Mouse (Mus musculus) liver, postnatal 0 days (tissue): Measurements from ENCODE around the gene Gm13287. TPM values are rescaled to one million over a fixed set of nuclear protein-coding genes. Genes with fewer than 3 reads are reported as not detected.
A peak's percentile ranks its signal among the peaks of the same experiment; 100 is the strongest.
"Not testable (repeated sequence)": the region's sequence is repeated elsewhere in the genome, so short reads cannot be mapped to it uniquely, and the experiment has no call there.

Experiments used
- ATAC-seq: fragments of 200-750 bp; cut with Nextera tagmentation; 2 replicates; pipeline ENCODE4 v1.8.0; 2017; ENCODE audit warnings: mild to moderate bottlenecking, moderate library complexity
- DNase-seq: peaks from one replicate; pipeline ENCODE4 v3.0.0-alpha.2; 2016
- H3K27ac ChIP-seq: fragments of 300-500 bp; sonication (generic); 2 replicates; pipeline ENCODE4 v1.5.1; 2014; ENCODE audit warnings: antibody characterized with exemption, moderate library complexity, mild to moderate bottlenecking, low read depth
- H3K27me3 ChIP-seq: fragments of 300-500 bp; sonication (generic); 2 replicates; pipeline ENCODE4 v1.6.1; 2014; ENCODE audit warnings: low read length, control low read depth, mixed read lengths; ENCODE audit not compliant: insufficient read depth
- H3K36me3 ChIP-seq: fragments of 300-500 bp; sonication (generic); replicated peaks from 2 replicates; pipeline ENCODE4 v1.6.1; 2014; ENCODE audit warnings: mild to moderate bottlenecking, control low read depth, low read length, moderate library complexity, mixed read lengths; ENCODE audit not compliant: insufficient read depth
- H3K4me1 ChIP-seq: fragments of 300-500 bp; sonication (generic); 2 replicates; pipeline ENCODE4 v1.6.1; 2014; ENCODE audit warnings: antibody characterized with exemption, mild to moderate bottlenecking, control low read depth; ENCODE audit not compliant: insufficient read depth
- H3K4me2 ChIP-seq: fragments of 300-500 bp; sonication (generic); 2 replicates; pipeline ENCODE4 v1.6.1; 2014; ENCODE audit warnings: low read depth, mild to moderate bottlenecking, low read length, moderate library complexity, mixed read lengths
- H3K4me3 ChIP-seq: fragments of 300-500 bp; sonication (generic); 2 replicates; pipeline ENCODE4 v1.5.1; 2014; ENCODE audit warnings: low read depth, low read length
- H3K9ac ChIP-seq: fragments of 300-500 bp; sonication (generic); replicated peaks from 2 replicates; pipeline ENCODE4 v1.6.1; 2014; ENCODE audit warnings: mild to moderate bottlenecking, moderate library complexity
- H3K9me3 ChIP-seq: fragments of 300-500 bp; sonication (generic); 2 replicates; pipeline ENCODE4 v1.6.1; 2016; ENCODE audit warnings: mild to moderate bottlenecking, control low read depth, low read length, mixed read lengths
- CTCF ChIP-seq: sonication (generic); IDR thresholded peaks from 2 replicates; pipeline ENCODE4 v1.5.1; 2016; ENCODE audit warnings: antibody characterized with exemption, low read depth
- EP300 ChIP-seq: IDR thresholded peaks from 2 replicates; pipeline ENCODE4 v1.6.1; 2016; ENCODE audit warnings: antibody characterized with exemption, low read depth, mild to moderate bottlenecking
- WGBS: fragments of 180-500 bp; shearing (Covaris S2); extraction: QIAGEN DNeasy Blood & Tissue Kit; methylation state at CpG from one replicate; pipeline ENCODE4 v1.1.7; 2014; ENCODE audit not compliant: insufficient replicate concordance; 5-methylcytosine and 5-hydroxymethylcytosine counted together
- polyA plus RNA-seq: library from polyadenylated mRNA; unstranded; fragments of >200 nt; fragmentation: Nextera tagmentation; extraction: Ambion mirVana; gene quantifications from 2 replicates; pipeline ENCODE4 v1.2.1, GENCODE M21; 2015

Gm13287 gene
- polyA plus RNA-seq, 1 experiment from 2014 or later = not detected

DNA sequence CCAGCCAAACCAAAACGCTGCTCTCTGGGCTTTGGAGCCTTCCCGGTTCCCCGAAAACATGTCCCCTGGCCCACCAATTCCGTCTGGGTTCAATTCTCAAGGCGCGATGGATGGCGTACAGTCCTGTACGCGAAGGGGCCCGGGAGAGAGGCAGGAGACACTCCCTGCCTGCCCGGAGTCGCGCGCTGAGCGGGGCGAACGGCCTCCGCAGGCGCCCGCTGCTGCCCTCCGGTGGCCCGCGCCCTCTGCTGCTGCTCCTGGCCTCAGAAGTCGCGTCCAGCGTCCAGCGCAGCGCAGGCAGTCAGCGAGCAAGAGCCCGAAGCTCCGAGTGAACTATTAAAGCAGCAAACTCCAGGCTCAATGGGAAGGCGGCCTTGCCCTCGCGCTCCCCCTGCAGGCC is 2.7 kb downstream of the Gm13287 start:
- DNase-seq, ATAC-seq, H3K36me3 ChIP-seq, H3K4me3 ChIP-seq, H3K4me1 ChIP-seq, H3K9me3 ChIP-seq, H3K9ac ChIP-seq, H3K27ac ChIP-seq, H3K4me2 ChIP-seq, H3K27me3 ChIP-seq: not testable (repeated sequence)
- no CpG with 5 or more reads among the region's 34 CpGs for WGBS
- peak; percentile 41 for TF ChIP-seq CTCF

DNA sequence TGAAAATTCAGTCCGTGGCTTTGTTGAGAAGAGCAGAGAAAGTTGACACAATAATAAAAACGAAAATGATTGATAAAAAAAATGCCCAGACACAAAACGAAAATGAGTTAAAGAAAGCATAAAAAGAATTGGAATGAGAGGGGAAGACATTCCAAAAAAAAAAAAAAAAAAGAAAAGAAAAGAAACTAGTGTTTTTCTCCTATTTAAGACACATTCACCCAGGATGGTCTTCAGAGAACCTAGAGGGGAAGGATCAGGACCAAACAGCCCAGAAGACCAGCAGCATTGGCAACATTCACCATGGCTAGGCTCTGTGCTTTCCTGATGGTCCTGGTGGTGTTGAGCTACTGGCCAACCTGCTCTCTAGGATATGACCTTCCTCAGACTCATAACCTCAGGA is 12.9 kb downstream of the Gm13287 start, which contains the start of gene Ifna7:
Gene Ifna7 (plus strand): TSS at position 301 of the 400 bp plus-strand sequence.
- 53% methylated on average over 3 of the region's 3 CpGs for WGBS
- TF ChIP-seq EP300 (no peak), CTCF (no peak)
- Histone ChIP-seq H3K27ac (no peak within 1 kb of the TSS), H3K36me3 (no peaks in the 10 kb centered on the region), H3K4me2 (no peak within 1 kb of the TSS), H3K9ac (no peak within 1 kb of the TSS), H3K4me1 (no peaks in the 10 kb centered on the region), H3K9me3 (no peaks in the 10 kb centered on the region), H3K27me3 (no peaks in the 10 kb centered on the region), H3K4me3 (no peak within 1 kb of the TSS)
- DNase-seq (no peak), ATAC-seq (no peak)

GRCm38 (mm10) chr4:88819659-88820058 is 16.6 kb downstream of the Gm13287 start, which contains the start of gene Ifna11:
Ifna11 (plus strand) TSS chr4:88819959.
- Histone ChIP-seq H3K4me2 (no peak within 1 kb of the TSS), H3K4me3 (no peak within 1 kb of the TSS), H3K4me1 (no peaks in the 10 kb centered on the region), H3K36me3 (no peaks in the 10 kb centered on the region), H3K27me3 (no peaks in the 10 kb centered on the region), H3K27ac (no peak within 1 kb of the TSS), H3K9me3 (no peaks in the 10 kb centered on the region), H3K9ac (no peak within 1 kb of the TSS)
- TF ChIP-seq CTCF (no peak), EP300 (no peak)
- ATAC-seq (no peak), DNase-seq (no peak)
- WGBS = 60% methylated on average over 1 of the region's 1 CpGs

DNA sequence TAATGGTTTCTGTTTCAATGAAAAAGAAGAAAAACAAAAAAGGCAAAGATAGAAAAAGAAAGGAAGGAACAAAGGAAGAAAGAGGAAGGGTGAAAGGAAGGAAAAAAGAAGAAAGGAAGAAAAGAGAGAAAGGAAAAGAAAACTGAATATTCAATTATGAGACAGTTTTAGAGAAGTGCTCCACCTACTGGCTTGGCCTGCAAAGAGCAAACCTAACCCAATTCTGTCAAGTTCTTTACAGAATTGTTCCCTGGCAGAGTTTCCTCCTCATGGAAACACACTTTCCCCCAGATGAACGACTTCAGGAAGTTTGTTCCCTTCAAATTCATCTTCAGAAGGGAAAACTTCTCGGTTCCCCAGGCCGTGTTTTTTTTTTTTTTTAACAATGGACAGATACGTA is 19.9 kb downstream of the Gm13287 start:
- no peak for TF ChIP-seq EP300
- peak; percentile 53 for TF ChIP-seq CTCF
- Histone ChIP-seq H3K9me3 (no peaks in the 10 kb centered on the region), H3K27ac (no peak overlapping the region), H3K4me1 (no peaks in the 10 kb centered on the region), H3K4me3 (no peak overlapping the region), H3K36me3 (no peaks in the 10 kb centered on the region), H3K27me3 (no peaks in the 10 kb centered on the region), H3K9ac (no peak overlapping the region), H3K4me2 (no peak overlapping the region)
- ATAC-seq (no peak), DNase-seq (no peak)
- 23% methylated on average over 4 of the region's 4 CpGs for WGBS

DNA sequence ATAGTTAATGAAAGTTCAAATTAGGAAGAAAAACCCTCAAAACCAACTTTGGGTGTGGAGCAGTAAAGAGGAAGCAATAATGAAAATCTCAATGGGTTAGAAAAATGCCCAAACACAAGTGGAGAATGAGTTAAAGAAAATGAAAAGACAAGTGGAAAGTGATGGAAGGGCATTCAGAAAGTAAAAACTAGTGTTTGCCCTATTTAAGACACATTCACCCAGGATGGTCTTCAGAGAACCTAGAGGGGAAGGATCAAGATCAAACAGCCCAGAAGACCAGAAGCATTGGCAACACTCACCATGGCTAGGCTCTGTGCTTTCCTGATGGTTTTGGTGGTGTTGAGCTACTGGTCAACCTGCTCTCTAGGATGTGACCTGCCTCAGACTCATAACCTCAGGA is 24.1 kb downstream of the Gm13287 start, which contains the start of gene Ifna6:
Gene Ifna6 (plus strand): TSS at position 301 of the 400 bp plus-strand sequence.
- not testable (repeated sequence) for H3K27me3 ChIP-seq, H3K9me3 ChIP-seq, DNase-seq, H3K27ac ChIP-seq, H3K9ac ChIP-seq, H3K36me3 ChIP-seq, H3K4me2 ChIP-seq, ATAC-seq, H3K4me1 ChIP-seq, H3K4me3 ChIP-seq

DNA sequence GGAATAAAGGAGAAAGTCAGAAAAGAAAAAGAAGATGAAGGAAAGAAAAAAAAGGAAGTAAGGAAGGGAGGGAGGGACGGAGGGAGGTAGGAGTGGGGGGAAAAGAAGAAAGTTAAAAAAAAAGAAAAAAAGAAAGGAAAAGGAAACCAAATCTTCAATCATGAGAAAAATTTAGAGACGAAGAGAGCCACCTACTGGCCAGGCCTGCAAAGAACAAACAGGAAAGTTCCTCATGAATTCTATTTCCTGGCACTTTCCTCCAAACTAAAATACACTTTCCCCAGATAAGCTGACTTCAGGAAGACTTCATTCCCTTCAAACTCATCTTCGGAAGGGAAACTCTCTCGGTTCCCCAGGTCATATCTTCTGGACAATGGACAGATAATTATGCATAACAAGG is 27.5 kb downstream of the Gm13287 start:
- Histone ChIP-seq H3K9me3 (no peaks in the 10 kb centered on the region), H3K36me3 (no peaks in the 10 kb centered on the region), H3K27me3 (no peaks in the 10 kb centered on the region), H3K4me1 (no peaks in the 10 kb centered on the region), H3K27ac (no peak overlapping the region), H3K4me2 (no peak overlapping the region), H3K4me3 (no peak overlapping the region), H3K9ac (no peak overlapping the region)
- ATAC-seq (no peak), DNase-seq (no peak)
- peak; percentile 44 for TF ChIP-seq CTCF
- no peak for TF ChIP-seq EP300
- 24% methylated on average over 4 of the region's 4 CpGs for WGBS

DNA sequence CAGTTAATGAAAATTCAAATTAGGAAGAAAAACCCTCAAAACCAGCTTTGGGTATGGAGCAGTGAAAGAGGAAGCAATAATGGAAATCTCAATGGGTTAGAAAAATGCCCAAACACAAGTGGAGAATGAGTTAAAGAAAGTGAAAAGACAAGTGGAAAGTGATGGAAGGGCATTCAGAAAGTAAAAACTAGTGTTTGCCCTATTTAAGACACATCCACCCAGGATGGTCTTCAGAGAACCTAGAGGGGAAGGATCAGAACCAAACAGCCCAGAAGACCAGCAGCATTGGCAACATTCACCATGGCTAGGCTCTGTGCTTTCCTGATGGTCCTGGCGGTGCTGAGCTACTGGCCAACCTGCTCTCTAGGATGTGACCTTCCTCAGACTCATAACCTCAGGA is 32.2 kb downstream of the Gm13287 start, which contains the start of gene Ifna5:
Gene Ifna5 (plus strand): TSS at position 301 of the 400 bp plus-strand sequence.
- not testable (repeated sequence) for DNase-seq, H3K27me3 ChIP-seq, H3K9ac ChIP-seq, H3K4me3 ChIP-seq, H3K9me3 ChIP-seq, ATAC-seq, H3K36me3 ChIP-seq, H3K4me2 ChIP-seq, H3K4me1 ChIP-seq, H3K27ac ChIP-seq
- 75% methylated on average over 1 of the region's 1 CpGs for WGBS
